Mouse (Mus musculus): ENCODE measurements around the gene Rgs2.

GRCm38 (mm10) chr1:144006542-144006941 lies 2.6 kb upstream of the Rgs2 start:
- TF ChIP-seq POLR2A (IDR thresholded peaks at IDR 0.05; ENCODE audit: insufficient read length, low read depth) (no peak), REST (IDR thresholded peaks at IDR 0.05; ENCODE audit: insufficient read depth, insufficient read length) (no peak), CEBPB (IDR thresholded peaks at IDR 0.05; ENCODE audit: insufficient read depth, poor library complexity, severe bottlenecking) (peak; percentile 79), USF1 (IDR thresholded peaks at IDR 0.05; ENCODE audit: low read depth) (no peak), E2F4 (IDR thresholded peaks at IDR 0.05; ENCODE audit: insufficient read depth) (no peak), MAX (IDR thresholded peaks at IDR 0.05; ENCODE audit: low read depth) (no peak), TCF12 (IDR thresholded peaks at IDR 0.05; ENCODE audit: insufficient read depth, poor library complexity, severe bottlenecking) (peak; percentile 16), TCF3 (IDR thresholded peaks at IDR 0.05; ENCODE audit: insufficient read length, low read depth) (no peak)

Data from myocyte (in vitro differentiated cells).